Comparison of ENCODE assay signal across 23 mouse cellular contexts in the genomic region with DNA sequence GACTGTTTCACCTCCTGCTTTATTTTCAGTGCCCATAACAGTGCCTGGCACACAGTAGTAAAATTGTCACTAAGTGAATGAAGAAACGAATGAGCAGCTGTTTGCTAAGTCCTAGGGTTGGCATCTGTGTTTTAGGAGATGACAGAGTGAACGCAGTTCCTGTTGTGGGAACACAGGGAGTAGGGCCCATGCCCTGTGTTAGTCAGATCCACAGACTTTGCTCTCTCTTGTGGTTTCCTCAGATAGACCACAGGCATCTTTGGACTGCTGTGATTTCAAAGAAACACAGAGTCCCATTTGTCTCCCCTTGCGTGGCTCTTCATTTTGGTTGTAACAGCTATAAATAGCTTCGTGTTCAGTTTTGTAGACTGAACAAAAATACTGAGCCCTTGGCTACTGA. TPM values are rescaled to one million over a fixed set of nuclear protein-coding genes. Genes with fewer than 3 reads are reported as not detected.
A peak's percentile ranks its signal among the peaks of the same experiment; 100 is the strongest.
DNase-seq lines count a peak whose midpoint lies in the region; ATAC-seq and TF ChIP-seq lines count a peak whose summit lies in the region.
"Had no signal": no experiment of that assay in that cellular context is flagged by ENCODE, and none has a peak within 500 bp of the region (broad histone marks: within the 10 kb centered on the region; RNA-seq: fewer than 3 reads in every experiment).

No protein-coding gene starts in this region.

- no peak overlapping the region for H3K4me3 ChIP-seq in C2C12 (ENCODE audit: insufficient read depth, poor library complexity, severe bottlenecking)
- no peak overlapping the region for H3K4me3 ChIP-seq in lung, postnatal 0 days (ENCODE audit: low read depth, low read length)
- H3K4me3 ChIP-seq: gastrocnemius, adult 2 months; limb, embryonic 15.5 days had no signal

- H3K79me3 ChIP-seq in C2C12 (ENCODE audit: low read depth): no peaks in the 10 kb centered on the region

- H3K9ac ChIP-seq in lung, postnatal 0 days (replicated peaks; ENCODE audit: low read depth): no peak overlapping the region
- H3K9ac ChIP-seq: limb, embryonic 15.5 days; liver, embryonic 14.5 days; lung, embryonic 14.5 days had no signal

- TF ChIP-seq CTCF in C2C12 (IDR thresholded peaks at IDR 0.05; ENCODE audit: control insufficient read depth, insufficient read depth, insufficient read length): no peak
- no peak for TF ChIP-seq CTCF in lung, postnatal 0 days (IDR thresholded peaks at IDR 0.05)

- no peak for TF ChIP-seq EP300 in lung, postnatal 0 days (IDR thresholded peaks at IDR 0.05)

- 0 out of 2 replicates have a peak, but pooled peaks have one; percentile 36 for ATAC-seq in common myeloid progenitor, adult 5-6 weeks (replicated peaks; ENCODE audit: low read depth, poor library complexity, severe bottlenecking)
- peak; percentile 17 for ATAC-seq in inflammation-experienced regulatory T-cells, adult 6 months
- no peak for ATAC-seq in lung, postnatal 0 days
- ATAC-seq: forebrain, embryonic 14.5 days; hindbrain, postnatal 0 days; midbrain, embryonic 16.5 days had no signal

- peak; percentile 94 for DNase-seq in 3T3-L1 (ENCODE audit: low read depth, low spot score)
- DNase-seq in gastrocnemius, postnatal 4 days (ENCODE audit: low spot score in 2 of 2): no peak
- DNase-seq in layer of hippocampus, adult 9-11 months: no peak
- DNase-seq in gastrocnemius, postnatal 36 days: no peak
- DNase-seq in lung, postnatal 0 days (ENCODE audit: low spot score): no peak
- DNase-seq: adrenal gland, adult 8-10 months; cerebellum, adult 2 months; gastrocnemius, adult 2 months; kidney, adult 11 months; kidney, postnatal 4 days; lung, embryonic 14.5 days; lung, postnatal 36 days had no signal

- peaks cover 44% of the 10 kb centered on the region for H3K36me3 ChIP-seq in C2C12 (ENCODE audit: control insufficient read depth, insufficient read depth)
- peaks cover 5% of the 10 kb centered on the region; the same call in 1 of the 2 replicates for H3K36me3 ChIP-seq in lung, postnatal 0 days (ENCODE audit: insufficient read depth, low read length)

- intact Hi-C loops in gastrocnemius, postnatal 36 days (cut with DNase I): no loop called here

- H3ac ChIP-seq in C2C12 (ENCODE audit: control insufficient read depth, insufficient read length, low read depth): no peak overlapping the region

- H3K79me2 ChIP-seq in C2C12 (ENCODE audit: control insufficient read depth, insufficient read depth): peaks cover 24% of the 10 kb centered on the region

- H3K4me2 ChIP-seq in lung, postnatal 0 days (replicated peaks; ENCODE audit: low read depth, low read length): no peak overlapping the region
- H3K4me2 ChIP-seq: heart, embryonic 11.5 days; limb, embryonic 15.5 days; lung, embryonic 14.5 days had no signal

- H3K27me3 ChIP-seq in C2C12 (ENCODE audit: control insufficient read depth, insufficient read depth, insufficient read length): no peaks in the 10 kb centered on the region
- H3K27me3 ChIP-seq in lung, postnatal 0 days (replicated peaks; ENCODE audit: insufficient read depth, low read length): no peaks in the 10 kb centered on the region
- H3K27me3 ChIP-seq: limb, embryonic 15.5 days had no signal

- no peaks in the 10 kb centered on the region for H3K9me3 ChIP-seq in lung, postnatal 0 days (ENCODE audit: low read length)
- H3K9me3 ChIP-seq: limb, embryonic 15.5 days had no signal

- no peak overlapping the region for H3K27ac ChIP-seq in lung, postnatal 0 days (ENCODE audit: low read length)
- H3K27ac ChIP-seq: gastrocnemius, adult 2 months; hindbrain, postnatal 0 days; limb, embryonic 15.5 days; liver, embryonic 14.5 days had no signal

- 80% methylated on average over 4 of the region's 4 CpGs for WGBS in lung, postnatal 0 days

- no peaks in the 10 kb centered on the region for H3K4me1 ChIP-seq in lung, postnatal 0 days (ENCODE audit: insufficient read depth, low read depth, low read length)

TF ChIP-seq in C2C12, 6 proteins besides CTCF, POLR2A, EP300 and RAD21:
- TF ChIP-seq USF1 (IDR thresholded peaks at IDR 0.05; ENCODE audit: low read depth) (no peak), MAX (IDR thresholded peaks at IDR 0.05) (peak; percentile 72), FOSL1 (IDR thresholded peaks at IDR 0.05; ENCODE audit: insufficient read depth, low read length, poor library complexity, severe bottlenecking) (no peak), MYOG (IDR thresholded peaks at IDR 0.05; ENCODE audit: control insufficient read depth, extremely low read depth, insufficient read length) (no peak), CEBPB (IDR thresholded peaks at IDR 0.05; ENCODE audit: low read depth) (no peak), MYOD1 (IDR thresholded peaks at IDR 0.05; ENCODE audit: control insufficient read depth, insufficient read length, low read depth) (peak; percentile 94)

RNA-seq across cellular contexts. Expression of a gene that starts 27.0 kb away (rescaled TPM):
- polyA plus RNA-seq in C2C12 (2012; fragmentation: generic; extraction: Trizol): 3.3 TPM
- total RNA-seq in common myeloid progenitor, adult 5-6 weeks (2017): 2.1 TPM in 1 of 2 replicates, not detected in the other
- under 1 TPM in 1 of 3 experiments, not detected in 2; 0.57 TPM for polyA plus RNA-seq in inflammation-experienced regulatory T-cells, adult 6 months (2017; shearing (Covaris generic))
- total RNA-seq in gastrocnemius, postnatal 4 days (2021): 10 to 100 TPM; 29.7 to 33.3 TPM
- total RNA-seq in gastrocnemius, postnatal 36 days (2021): 10 to 100 TPM; 39.4 to 51.3 TPM
- 8.4 and 9.1 TPM in 2 replicates for polyA plus RNA-seq in lung, postnatal 0 days (2015; fragmentation: Nextera tagmentation; extraction: Ambion mirVana)
- total RNA-seq: hematopoietic stem cell, adult 5-6 weeks; megakaryocyte-erythroid progenitor cell, adult 5-6 weeks had no signal

RNA-seq across cellular contexts. Expression of a gene that starts 44.2 kb away (rescaled TPM):
- polyA plus RNA-seq in C2C12 (2012; fragmentation: generic; extraction: Trizol): 6.2 TPM
- total RNA-seq in common myeloid progenitor, adult 5-6 weeks (2017): 4.9 and 5.6 TPM in 2 replicates
- 10 to 100 TPM; 27.5 to 40.7 (median 30.3) TPM for polyA plus RNA-seq in inflammation-experienced regulatory T-cells, adult 6 months (2017; shearing (Covaris generic))
- 10 to 100 TPM; 15.8 to 20.1 TPM for total RNA-seq in gastrocnemius, postnatal 4 days (2021)
- 10 to 100 TPM; 13.9 to 17.1 TPM for total RNA-seq in gastrocnemius, postnatal 36 days (2021)
- polyA plus RNA-seq in lung, postnatal 0 days (2015; fragmentation: Nextera tagmentation; extraction: Ambion mirVana): 4.2 and 4.7 TPM in 2 replicates

Comparison
In these comparisons a context has a peak if more than half of its experiments do, and no peak if none do; other contexts are left out.
1. RNA of a gene that starts 27.0 kb away (total RNA-seq): 39.4 to 51.3 TPM in gastrocnemius, postnatal 36 days and 29.7 to 33.3 TPM in gastrocnemius, postnatal 4 days; 2.1 TPM in common myeloid progenitor, adult 5-6 weeks; every median in the first group is over 10 times any median in the second.